Mouse (Mus musculus) gastrocnemius, adult 2 months (tissue): ENCODE data around the gene Hdac11. TPM values are rescaled to one million over a fixed set of nuclear protein-coding genes. Genes with fewer than 3 reads are reported as not detected.

Source experiments
- DNase-seq: peaks from one replicate; pipeline ENCODE4 v3.0.0; 2022
- H3K27ac ChIP-seq: fragments of 200-600 bp; 2 replicates; pipeline ENCODE4 v1.8.1; 2022; ENCODE audit warnings: mild to moderate bottlenecking
- H3K4me3 ChIP-seq: fragments of 200-600 bp; 2 replicates; pipeline ENCODE4 v1.8.1; 2022; ENCODE audit warnings: mild to moderate bottlenecking, moderate library complexity
- CTCF ChIP-seq: fragments of 200-600 bp; IDR thresholded peaks from 2 replicates; pipeline ENCODE4 v1.8.1; 2022; ENCODE audit warnings: antibody characterized with exemption, mild to moderate bottlenecking, moderate library complexity
- intact Hi-C: fragments of 180-260 bp; cut with DNase I; formaldehyde crosslinking; loops from one replicate; pipeline ENCODE4 v1.15.1; 2025
- total RNA-seq, 2 experiments: library from RNA; stranded (reverse); gene quantifications; 2 replicates each; pipeline ENCODE4 v1.2.3; 2021

Gene Hdac11
- total RNA-seq, 2 experiments from 2014 or later = 5.1 to 6.5 TPM

DNA sequence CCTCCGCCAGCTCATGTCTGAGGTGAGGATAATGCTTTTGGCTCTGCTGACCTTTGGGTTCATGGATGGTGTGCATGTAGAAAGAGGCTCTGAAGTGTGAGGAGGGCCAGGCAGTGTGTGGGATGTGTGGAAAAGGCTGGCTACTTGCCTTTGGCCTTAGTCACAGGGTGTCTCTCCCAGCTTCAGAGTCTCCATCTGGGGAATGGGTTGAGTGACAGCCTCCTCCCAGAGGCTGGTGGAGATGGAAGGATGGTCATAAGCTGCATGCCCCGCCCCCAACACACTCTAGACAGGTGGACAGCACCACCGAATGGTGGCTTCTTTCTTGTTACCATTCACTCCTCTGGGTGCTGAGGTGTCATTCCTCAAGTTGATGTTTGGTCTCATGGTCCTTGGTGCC is 62.4 kb downstream of the Hdac11 start:
- peak; percentile 19; the same call in 1 of the 2 replicates for TF ChIP-seq CTCF
- Histone ChIP-seq H3K27ac (peak overlapping the region; percentile 13; the same call in 1 of the 2 replicates), H3K4me3 (no peak overlapping the region)
- DNase-seq = no peak
- intact Hi-C loops = loop anchor here (5.0 kb wide), 1 partner anchor 37 kb away; no protein-coding TSS in a partner anchor

GRCm38 (mm10) chr6:91220062-91220461 is 63.6 kb downstream of the Hdac11 start:
- intact Hi-C loops = no loop called here

DNA sequence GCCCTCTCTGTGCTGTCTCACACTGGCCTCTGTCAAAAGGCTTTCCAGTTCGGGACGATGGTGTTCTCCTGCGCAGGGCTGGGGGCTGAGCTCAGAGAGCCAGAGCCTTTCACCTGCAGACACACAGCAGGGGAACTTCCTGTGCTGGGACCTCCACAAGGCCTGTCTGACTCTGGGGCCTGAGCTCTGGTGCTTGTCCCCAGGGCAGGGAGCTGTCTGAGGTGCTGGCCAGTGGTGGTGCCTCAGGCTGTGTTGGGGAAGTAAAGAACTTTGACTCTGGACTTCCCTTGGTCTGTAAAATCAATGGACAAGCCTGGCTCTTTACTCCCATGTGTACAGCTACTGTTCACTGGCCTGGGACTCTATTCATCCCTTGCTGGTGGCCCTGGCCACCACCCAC is 64.6 kb downstream of the Hdac11 start:
- no peak for DNase-seq
- H3K4me3 ChIP-seq = no peak overlapping the region
- TF ChIP-seq CTCF = no peak
- intact Hi-C loops = no loop called here
- H3K27ac ChIP-seq = no peak overlapping the region

More at GRCm38 (mm10) chr6:91220062-91220461, 63.6 kb downstream of the Hdac11 start:
- no peak overlapping the region for H3K27ac ChIP-seq
- H3K4me3 ChIP-seq = no peak overlapping the region
- DNase-seq = no peak
- TF ChIP-seq CTCF = no peak

GRCm38 (mm10) chr6:91222694-91223346 is 66.4 kb downstream of the Hdac11 start:
- intact Hi-C loops = no loop called here

More at GRCm38 (mm10) chr6:91222694-91223346, 66.4 kb downstream of the Hdac11 start:
- Histone ChIP-seq H3K4me3 (no peak overlapping the region; the same call in 1 of the 2 replicates), H3K27ac (peak overlapping the region; percentile 59)
- no peak for TF ChIP-seq CTCF
- DNase-seq = peak; percentile 56

Other genes with a start within 250 kb of the Hdac11 start
- gene Iqsec1, start 168.0 kb upstream of the Hdac11 start, total RNA-seq = 100 to 1,000 TPM in 1 of 2 experiments, 10 to 100 TPM in 1; 63.8 to 111 TPM
- gene Nup210, start 39.8 kb upstream of the Hdac11 start, total RNA-seq = 10 to 100 TPM; 18.8 to 31.7 TPM
- gene Fbln2, start 55.8 kb downstream of the Hdac11 start, total RNA-seq = 10 to 100 TPM; 43.6 to 64.7 TPM